Mouse (Mus musculus): ENCODE data around the gene Grk2. TPM values are rescaled to one million over a fixed set of nuclear protein-coding genes. Genes with fewer than 3 reads are reported as not detected.

Gene Grk2
- polyA plus RNA-seq, 1 experiment: 290 TPM

DNA sequence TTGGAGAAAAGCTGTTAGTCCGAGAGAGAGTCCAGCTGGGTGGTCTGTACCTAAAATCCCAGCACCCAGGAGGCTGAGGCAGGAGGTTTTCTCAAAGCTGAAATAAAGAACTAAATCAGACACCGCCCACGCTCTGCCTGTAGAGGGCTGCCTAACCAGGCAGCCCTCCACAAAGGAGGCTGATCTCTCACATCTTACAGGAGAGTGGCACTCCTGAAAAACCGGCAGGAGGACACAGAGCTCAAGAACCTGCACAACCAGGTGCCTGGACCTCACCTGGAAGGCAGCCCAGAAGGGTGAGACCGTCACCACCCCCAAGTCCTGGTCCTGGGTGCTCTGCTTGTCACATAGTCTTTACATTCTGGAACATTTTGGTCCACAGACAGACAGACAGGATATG lies 8.2 kb downstream of the Grk2 start:
- TF ChIP-seq GATA1 (IDR thresholded peaks at IDR 0.05; ENCODE audit: low read length): no peak

DNA sequence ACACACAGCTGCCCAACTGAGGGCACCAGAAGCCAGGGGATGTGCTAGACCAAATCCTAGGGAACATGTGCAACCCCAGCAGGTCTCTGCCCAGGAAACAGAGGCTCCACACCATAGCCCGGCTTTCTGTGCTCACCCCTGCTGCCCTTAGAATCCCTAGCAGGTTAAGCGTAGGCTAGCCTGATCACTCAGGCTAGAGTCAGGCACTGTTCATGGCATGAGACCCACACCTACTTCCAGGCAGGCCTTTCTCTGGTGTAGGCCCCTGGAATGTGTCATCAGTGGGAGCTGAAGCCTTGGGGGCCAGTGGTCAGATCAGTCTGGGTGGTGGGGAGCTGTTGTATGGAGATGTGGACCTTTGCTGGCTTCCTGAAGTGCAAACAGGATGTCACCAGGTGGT lies 9.4 kb downstream of the Grk2 start:
- TF ChIP-seq GATA1 (IDR thresholded peaks at IDR 0.05; ENCODE audit: low read length): no peak

GRCm38 (mm10) chr19:4295391-4295790 lies 10.6 kb downstream of the Grk2 start:
- TF ChIP-seq GATA1 (IDR thresholded peaks at IDR 0.05; ENCODE audit: low read length): no peak

GRCm38 (mm10) chr19:4294381-4295097 lies 11.5 kb downstream of the Grk2 start:
- TF ChIP-seq GATA1 (IDR thresholded peaks at IDR 0.05; ENCODE audit: low read length): no peak

- TF ChIP-seq GATA1 (IDR thresholded peaks at IDR 0.05; ENCODE audit: low read length): no peak
Observed at GRCm38 (mm10) chr19:4291161-4291560, 14.9 kb downstream of the Grk2 start.

GRCm38 (mm10) chr19:4290749-4291148 lies 15.3 kb downstream of the Grk2 start:
- TF ChIP-seq GATA1 (IDR thresholded peaks at IDR 0.05; ENCODE audit: low read length): no peak

DNA sequence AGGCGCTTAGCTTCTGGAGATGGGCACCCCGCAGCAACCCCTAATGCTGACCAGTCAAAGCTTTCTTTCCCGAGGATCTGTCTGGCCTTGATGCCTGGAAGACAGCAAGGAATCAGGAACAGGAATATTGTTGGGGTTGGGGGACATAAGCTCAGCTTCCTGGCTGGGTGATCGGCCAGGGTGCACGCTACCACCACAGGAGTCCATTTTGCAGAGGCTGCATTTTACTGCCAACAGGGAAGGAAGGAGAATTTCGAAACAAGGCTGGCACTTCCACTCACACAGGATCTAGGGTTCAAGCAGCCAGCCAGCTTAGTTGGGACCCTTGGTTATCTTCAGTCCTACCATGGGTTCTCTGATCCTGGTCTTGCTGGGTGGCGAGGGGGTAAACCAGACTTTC lies 22.4 kb downstream of the Grk2 start:
- no peak for TF ChIP-seq GATA1 (IDR thresholded peaks at IDR 0.05; ENCODE audit: low read length)

GRCm38 (mm10) chr19:4282898-4283553 lies 23.0 kb downstream of the Grk2 start, which contains the start of gene Ankrd13d:
TSS of gene Ankrd13d (minus strand) at chr19:4283137.
- no peak for TF ChIP-seq GATA1 (IDR thresholded peaks at IDR 0.05; ENCODE audit: low read length)

DNA sequence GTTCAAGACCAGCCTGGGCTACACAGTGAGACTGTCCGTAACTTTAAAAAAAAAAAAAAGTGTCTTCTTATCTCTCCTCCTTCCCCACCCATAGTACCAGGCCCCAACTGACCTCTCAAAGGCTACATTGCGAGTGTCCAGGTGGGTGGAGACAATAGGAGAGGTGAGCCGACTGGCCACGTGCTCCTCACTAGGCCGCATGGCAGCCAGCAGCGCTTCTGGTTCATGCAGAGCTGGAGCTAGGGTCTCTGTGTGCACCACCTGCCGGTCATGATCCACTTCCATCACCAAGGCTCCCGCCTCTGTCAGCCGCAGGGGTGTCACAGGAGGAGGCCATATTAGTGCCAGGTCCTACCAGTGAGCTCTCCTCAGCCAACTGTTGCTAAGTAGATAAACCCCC lies 25.6 kb downstream of the Grk2 start:
- TF ChIP-seq GATA1 (IDR thresholded peaks at IDR 0.05; ENCODE audit: low read length): no peak

GRCm38 (mm10) chr19:4279487-4279886 lies 26.5 kb downstream of the Grk2 start:
- TF ChIP-seq GATA1 (IDR thresholded peaks at IDR 0.05; ENCODE audit: low read length): no peak

- TF ChIP-seq GATA1 (IDR thresholded peaks at IDR 0.05; ENCODE audit: low read length): no peak
Observed at GRCm38 (mm10) chr19:4270972-4271371, 35.0 kb downstream of the Grk2 start.

DNA sequence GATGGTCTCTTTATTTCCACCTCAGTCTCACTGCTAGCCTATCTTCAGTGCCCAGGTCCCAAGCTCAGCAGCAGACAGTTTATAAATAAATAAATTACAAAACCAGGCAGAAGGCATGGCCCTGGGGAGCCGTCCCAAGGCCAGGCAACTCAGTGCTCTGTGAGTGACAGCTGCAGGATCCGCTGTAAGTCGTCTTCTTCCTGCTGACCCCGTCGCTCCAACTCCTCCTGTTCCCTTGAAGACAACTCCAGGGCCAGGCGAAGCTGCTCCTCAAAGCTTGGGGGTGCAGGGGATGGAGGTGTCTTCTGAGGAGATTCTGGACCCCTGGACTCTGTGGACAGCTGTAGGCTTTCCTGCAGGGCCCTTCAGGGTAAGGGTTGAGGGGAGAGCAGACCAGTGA lies 35.8 kb downstream of the Grk2 start:
- TF ChIP-seq GATA1 (IDR thresholded peaks at IDR 0.05; ENCODE audit: low read length): no peak

DNA sequence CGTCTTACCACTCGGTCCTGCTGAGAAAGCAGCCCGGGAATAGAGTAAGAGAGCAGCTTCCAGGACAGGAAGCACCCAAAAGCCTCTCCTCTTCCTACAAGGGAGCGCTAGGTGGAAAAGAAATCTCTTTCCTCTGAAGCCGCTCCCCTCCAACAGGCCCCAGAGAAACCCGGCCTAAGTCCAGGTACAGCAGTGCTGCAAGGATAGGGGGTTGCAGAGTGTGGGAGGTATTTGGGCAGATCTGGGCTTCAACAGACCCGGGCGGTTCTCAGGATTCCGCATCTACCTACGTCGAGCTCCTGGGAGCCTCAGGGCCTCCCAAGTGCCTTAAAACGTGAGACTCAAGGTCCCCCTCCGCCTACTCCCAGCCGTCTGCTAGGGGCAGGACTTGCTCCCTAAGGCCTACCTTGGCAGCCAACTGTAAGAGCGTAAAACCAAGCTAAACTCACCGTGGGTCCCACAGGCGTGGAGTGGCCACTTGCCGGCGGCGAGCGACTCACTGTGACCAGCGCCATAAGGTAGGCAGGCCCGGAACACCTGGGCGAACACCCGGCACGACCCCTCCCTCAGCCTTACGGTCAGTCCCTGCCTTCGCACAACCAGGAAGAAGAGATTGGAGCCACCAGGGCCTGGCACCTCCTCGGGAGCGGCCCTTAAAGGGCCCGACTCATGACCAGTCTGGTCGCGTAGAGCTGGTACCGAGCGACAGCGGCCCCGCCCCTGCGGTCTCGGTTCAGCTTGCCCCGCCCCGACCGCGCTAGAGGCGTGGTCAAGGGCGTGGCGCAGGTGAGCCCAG lies 37.3 kb downstream of the Grk2 start, which contains the start of gene Ssh3:
Gene Ssh3, minus strand, starts transcription at position 615 of the 796 bp plus-strand sequence.
- TF ChIP-seq GATA1 (IDR thresholded peaks at IDR 0.05; ENCODE audit: low read length): no peak

GRCm38 (mm10) chr19:4265956-4266355 lies 40.1 kb downstream of the Grk2 start:
- no peak for TF ChIP-seq GATA1 (IDR thresholded peaks at IDR 0.05; ENCODE audit: low read length)

GRCm38 (mm10) chr19:4264171-4264780 lies 41.7 kb downstream of the Grk2 start:
- TF ChIP-seq GATA1 (IDR thresholded peaks at IDR 0.05; ENCODE audit: low read length): no peak

GRCm38 (mm10) chr19:4263702-4264101 lies 42.3 kb downstream of the Grk2 start:
- TF ChIP-seq GATA1 (IDR thresholded peaks at IDR 0.05; ENCODE audit: low read length): no peak
